Comparison of ENCODE assay signal across 23 mouse cellular contexts in genomic region chr3:108195287-108195686, GRCm38 (mm10). TPM values are rescaled to one million over a fixed set of nuclear protein-coding genes. Genes with fewer than 3 reads are reported as not detected.
A peak's percentile ranks its signal among the peaks of the same experiment; 100 is the strongest.
DNase-seq lines count a peak whose midpoint lies in the region; ATAC-seq and TF ChIP-seq lines count a peak whose summit lies in the region.
"Had no signal": no experiment of that assay in that cellular context is flagged by ENCODE, and none has a peak within 500 bp of the region (broad histone marks: within the 10 kb centered on the region; RNA-seq: fewer than 3 reads in every experiment).

No protein-coding gene starts in this region.

- no peak overlapping the region for H3K4me3 ChIP-seq in hindbrain, embryonic 13.5 days
- no peak overlapping the region for H3K4me3 ChIP-seq in hindbrain, embryonic 16.5 days (ENCODE audit: low read length)
- no peak overlapping the region for H3K4me3 ChIP-seq in left cerebral cortex, adult 2 months
- no peak overlapping the region for H3K4me3 ChIP-seq in CH12.LX (replicated peaks in 1 of 3; ENCODE audit: low read depth in 2 of 3, low read length in 2 of 3, poor library complexity in 1 of 3)
- H3K4me3 ChIP-seq: embryonic facial prominence, embryonic 15.5 days; heart, embryonic 10.5 days had no signal

- TF ChIP-seq RAD21 in CH12.LX (IDR thresholded peaks at IDR 0.05; ENCODE audit: low read depth, low read length): no peak

- H3K4me1 ChIP-seq in hindbrain, embryonic 13.5 days (replicated peaks): peaks cover 54% of the 10 kb centered on the region
- peaks cover 19% of the 10 kb centered on the region for H3K4me1 ChIP-seq in hindbrain, embryonic 16.5 days (ENCODE audit: control insufficient read depth, insufficient read depth, low read depth, low read length)
- H3K4me1 ChIP-seq in CH12.LX (ENCODE audit: control insufficient read depth in 1 of 2, insufficient read depth in 2 of 2): peaks cover 15 to 23% of the 10 kb centered on the region in 2 experiments

- no peak for TF ChIP-seq CTCF in left cerebral cortex, adult 2 months (IDR thresholded peaks at IDR 0.05)
- no peak for TF ChIP-seq CTCF in CH12.LX (conservative IDR thresholded peaks at IDR 0.05 in 1 of 2, IDR thresholded peaks at IDR 0.05 in 1 of 2; ENCODE audit: low read depth in 2 of 2, low read length in 2 of 2)

- dilution Hi-C loops in CH12.LX (cut with MboI; ENCODE audit: extremely low pct_ligation_motif_present, extremely low pct_unique_long_range_greater_than_20kb, low sequenced_read_pairs): no loop called here

- H3K9me3 ChIP-seq in hindbrain, embryonic 13.5 days: no peaks in the 10 kb centered on the region
- H3K9me3 ChIP-seq in hindbrain, embryonic 16.5 days (ENCODE audit: control insufficient read depth, low read length): no peaks in the 10 kb centered on the region
- no peaks in the 10 kb centered on the region for H3K9me3 ChIP-seq in CH12.LX (replicated peaks; ENCODE audit: low read length)
- H3K9me3 ChIP-seq: embryonic facial prominence, embryonic 15.5 days; heart, embryonic 10.5 days had no signal

- TF ChIP-seq POLR2A in CH12.LX (IDR thresholded peaks at IDR 0.05; ENCODE audit: low read depth, low read length): no peak

- no peaks in the 10 kb centered on the region; the same call in 1 of the 2 replicates for H3K79me2 ChIP-seq in CH12.LX (replicated peaks; ENCODE audit: control insufficient read depth, extremely low read depth, insufficient read depth, poor library complexity, severe bottlenecking)

- no peak for ATAC-seq in hindbrain, embryonic 13.5 days (ENCODE audit: low FRiP score)
- ATAC-seq in hindbrain, embryonic 16.5 days: no peak
- ATAC-seq: inflammation-experienced regulatory T-cells, adult 6 months had no signal

- 90% methylated on average over 4 of the region's 4 CpGs for WGBS in hindbrain, embryonic 13.5 days
- 89% methylated on average over 4 of the region's 4 CpGs for WGBS in hindbrain, embryonic 16.5 days

- in situ Hi-C loops in CH12.LX (cut with MboI; ENCODE audit: low pct_ligation_motif_present, low pct_unique_long_range_greater_than_20kb, low sequenced_read_pairs): no loop called here

- peak; percentile 54 for TF ChIP-seq EP300 in CH12.LX (IDR thresholded peaks at IDR 0.05; ENCODE audit: low read length)

- DNase-seq in left cerebral cortex, adult 2 months (ENCODE audit: extremely low spot score in 1 of 2, low spot score in 2 of 2): no peak
- no peak for DNase-seq in left cerebral cortex, postnatal 10 days (ENCODE audit: extremely low spot score in 1 of 2, low spot score in 2 of 2)
- peak; percentile 97 for DNase-seq in 416B (ENCODE audit: low read depth)
- DNase-seq in CH12.LX (ENCODE audit: extremely low read depth): no peak
- no peak for DNase-seq in gastrocnemius, adult 18-20 months (ENCODE audit: low spot score)
- DNase-seq in kidney, adult 18-20 months: no peak
- DNase-seq: adrenal gland, postnatal 10 days; cerebellum, postnatal 36 days; heart, postnatal 4 days; kidney, adult 2 months; lung, postnatal 4 days; thymus, postnatal 25 days had no signal

- H3K27me3 ChIP-seq in hindbrain, embryonic 13.5 days: no peaks in the 10 kb centered on the region
- no peaks in the 10 kb centered on the region for H3K27me3 ChIP-seq in hindbrain, embryonic 16.5 days (replicated peaks; ENCODE audit: control insufficient read depth, insufficient read depth, low read length)
- no peaks in the 10 kb centered on the region for H3K27me3 ChIP-seq in CH12.LX (replicated peaks)
- H3K27me3 ChIP-seq: embryonic facial prominence, embryonic 15.5 days had no signal

- H3K9ac ChIP-seq in hindbrain, embryonic 13.5 days: 0 out of 2 replicates have a peak overlapping the region, but pooled peaks have one; percentile 58
- no peak overlapping the region for H3K9ac ChIP-seq in hindbrain, embryonic 16.5 days (ENCODE audit: low read depth, low read length)
- H3K9ac ChIP-seq in CH12.LX (ENCODE audit: insufficient read depth, low read depth): no peak overlapping the region
- H3K9ac ChIP-seq: embryonic facial prominence, embryonic 15.5 days had no signal

- intact Hi-C loops in left cerebral cortex, adult 2 months (cut with DNase I): no loop called here
- intact Hi-C loops in left cerebral cortex, postnatal 10 days (cut with DNase I): no loop called here

- H3K36me3 ChIP-seq in hindbrain, embryonic 13.5 days: peaks cover 24% of the 10 kb centered on the region
- H3K36me3 ChIP-seq in hindbrain, embryonic 16.5 days (ENCODE audit: control insufficient read depth, insufficient read depth, low read length): 0 out of 2 replicates have a peak, but pooled peaks cover 6% of the 10 kb centered on the region
- peaks cover 0 to 48% of the 10 kb centered on the region in 2 experiments for H3K36me3 ChIP-seq in CH12.LX (replicated peaks in 1 of 2; ENCODE audit: control insufficient read depth in 1 of 2, insufficient read depth in 1 of 2, low read length in 1 of 2)
- H3K36me3 ChIP-seq: embryonic facial prominence, embryonic 15.5 days had no signal

- H3K4me2 ChIP-seq in hindbrain, embryonic 13.5 days: no peak overlapping the region
- no peak overlapping the region for H3K4me2 ChIP-seq in hindbrain, embryonic 16.5 days (ENCODE audit: low read length)
- H3K4me2 ChIP-seq in CH12.LX (ENCODE audit: insufficient read depth, low read depth, poor library complexity, severe bottlenecking): no peak overlapping the region
- H3K4me2 ChIP-seq: embryonic facial prominence, embryonic 15.5 days had no signal

- H3K27ac ChIP-seq in hindbrain, embryonic 13.5 days: peak overlapping the region; percentile 90
- no peak overlapping the region for H3K27ac ChIP-seq in hindbrain, embryonic 16.5 days (ENCODE audit: low read depth, low read length)
- H3K27ac ChIP-seq in left cerebral cortex, adult 2 months: peak overlapping the region; percentile 97
- H3K27ac ChIP-seq in CH12.LX (ENCODE audit: insufficient read depth, low read depth): no peak overlapping the region
- H3K27ac ChIP-seq: embryonic facial prominence, embryonic 15.5 days; heart, embryonic 10.5 days had no signal

TF ChIP-seq in CH12.LX, 34 proteins besides CTCF, POLR2A, EP300 and RAD21:
- TF ChIP-seq MXI1 (IDR thresholded peaks at IDR 0.05; ENCODE audit: low read depth, low read length): no peak
- peak; percentile 47; the same call in 1 of the 2 replicates for TF ChIP-seq JUN (IDR thresholded peaks at IDR 0.05; ENCODE audit: insufficient read depth, low read depth, low read length)
- TF ChIP-seq ZMIZ1 (IDR thresholded peaks at IDR 0.05; ENCODE audit: low read depth, low read length): no peak
- peak; percentile 69 for TF ChIP-seq JUND (conservative IDR thresholded peaks at IDR 0.05; ENCODE audit: low read depth, low read length)
- TF ChIP-seq RCOR1 (conservative IDR thresholded peaks at IDR 0.05; ENCODE audit: low read depth, low read length): no peak
- TF ChIP-seq MAFK (IDR thresholded peaks at IDR 0.05; ENCODE audit: insufficient replicate concordance, low read length): no peak
- peak; percentile 44; the same call in 1 of the 2 replicates for TF ChIP-seq BHLHE40 (IDR thresholded peaks at IDR 0.05; ENCODE audit: low read depth, low read length)

RNA-seq across cellular contexts. Expression of gene Cyb561d1, which starts 5.7 kb away (rescaled TPM):
- 3.5 and 4.3 TPM in 2 replicates for polyA plus RNA-seq in hindbrain, embryonic 13.5 days (2015; fragmentation: Nextera tagmentation; extraction: Ambion mirVana)
- 2.7 and 3.9 TPM in 2 replicates for polyA plus RNA-seq in hindbrain, embryonic 16.5 days (2015; fragmentation: Nextera tagmentation; extraction: Ambion mirVana)
- 10 to 100 TPM; 18.8 to 20.7 TPM for total RNA-seq in left cerebral cortex, adult 2 months (2021)
- total RNA-seq in left cerebral cortex, postnatal 10 days (2021): 10 to 100 TPM; 11.0 to 12.7 TPM
- total RNA-seq in CH12.LX (2012; rRNA removed) (2.4 and 2.6 TPM in 2 replicates), CH12.LX (2014; rRNA removed) (2.0 and 2.2 TPM in 2 replicates)
- polyA plus RNA-seq in CH12.LX (2012; ENCODE audit: insufficient read length, low read depth): 4.0 and 4.1 TPM in 2 replicates
- 1 to 10 TPM; 3.0 to 3.2 TPM for total RNA-seq in gastrocnemius, adult 18-20 months (2021)

RNA-seq across cellular contexts. Expression of gene Amigo1, which starts 9.2 kb away (rescaled TPM):
- polyA plus RNA-seq in hindbrain, embryonic 13.5 days (2015; fragmentation: Nextera tagmentation; extraction: Ambion mirVana): 12.0 and 13.8 TPM in 2 replicates
- polyA plus RNA-seq in hindbrain, embryonic 16.5 days (2015; fragmentation: Nextera tagmentation; extraction: Ambion mirVana): 9.8 and 13.3 TPM in 2 replicates
- total RNA-seq in left cerebral cortex, adult 2 months (2021): 10 to 100 TPM; 80.2 to 82.8 TPM
- 10 to 100 TPM; 36.4 to 38.5 TPM for total RNA-seq in left cerebral cortex, postnatal 10 days (2021)
- total RNA-seq in CH12.LX (2012; rRNA removed) (0.59 and 0.76 TPM in 2 replicates), CH12.LX (2014; rRNA removed) (0.07 and 0.21 TPM in 2 replicates)
- polyA plus RNA-seq in CH12.LX (2012; ENCODE audit: insufficient read length, low read depth): 0.12 TPM in 1 of 2 replicates, not detected in the other
- total RNA-seq in gastrocnemius, adult 18-20 months (2021): 10 to 100 TPM; 23.9 to 26.3 TPM

RNA-seq across cellular contexts. Expression of gene Atxn7l2, which starts 15.4 kb away (rescaled TPM):
- polyA plus RNA-seq in hindbrain, embryonic 13.5 days (2015; fragmentation: Nextera tagmentation; extraction: Ambion mirVana): 26.2 and 27.1 TPM in 2 replicates
- 19.6 and 21.4 TPM in 2 replicates for polyA plus RNA-seq in hindbrain, embryonic 16.5 days (2015; fragmentation: Nextera tagmentation; extraction: Ambion mirVana)
- total RNA-seq in left cerebral cortex, adult 2 months (2021): 10 to 100 TPM; 30.6 to 32.8 TPM
- total RNA-seq in left cerebral cortex, postnatal 10 days (2021): 10 to 100 TPM; 22.2 to 24.8 TPM
- total RNA-seq in CH12.LX (2012; rRNA removed) (4.2 and 4.5 TPM in 2 replicates), CH12.LX (2014; rRNA removed) (3.4 and 3.8 TPM in 2 replicates)
- 10.7 and 13.3 TPM in 2 replicates for polyA plus RNA-seq in CH12.LX (2012; ENCODE audit: insufficient read length, low read depth)
- total RNA-seq in gastrocnemius, adult 18-20 months (2021): 1 to 10 TPM; 5.9 to 6.2 TPM

RNA-seq across cellular contexts. Expression of gene Sypl2, which starts 31.2 kb away (rescaled TPM):
- polyA plus RNA-seq in hindbrain, embryonic 13.5 days (2015; fragmentation: Nextera tagmentation; extraction: Ambion mirVana): 0.34 and 0.43 TPM in 2 replicates
- 0.35 and 1.4 TPM in 2 replicates for polyA plus RNA-seq in hindbrain, embryonic 16.5 days (2015; fragmentation: Nextera tagmentation; extraction: Ambion mirVana)
- total RNA-seq in left cerebral cortex, adult 2 months (2021): 1 to 10 TPM; 1.7 to 2.0 TPM
- 1 to 10 TPM; 1.1 to 1.3 TPM for total RNA-seq in left cerebral cortex, postnatal 10 days (2021)
- total RNA-seq in CH12.LX (2012; rRNA removed) (not detected in 2 replicates), CH12.LX (2014; rRNA removed) (not detected in 2 replicates)
- polyA plus RNA-seq in CH12.LX (2012; ENCODE audit: insufficient read length, low read depth): not detected in 2 replicates
- 100 to 1,000 TPM; 213 to 250 TPM for total RNA-seq in gastrocnemius, adult 18-20 months (2021)
- total RNA-seq: megakaryocyte-erythroid progenitor cell, adult 5-6 weeks; neutrophil, adult 5-6 weeks had no signal
- polyA plus RNA-seq: inflammation-experienced regulatory T-cells, adult 6 months had no signal

RNA-seq across cellular contexts. Expression of gene Gpr61, which starts 40.6 kb away (rescaled TPM):
- polyA plus RNA-seq in hindbrain, embryonic 13.5 days (2015; fragmentation: Nextera tagmentation; extraction: Ambion mirVana): 3.0 and 3.5 TPM in 2 replicates
- polyA plus RNA-seq in hindbrain, embryonic 16.5 days (2015; fragmentation: Nextera tagmentation; extraction: Ambion mirVana): 8.4 and 10.6 TPM in 2 replicates
- 10 to 100 TPM; 17.0 to 19.0 TPM for total RNA-seq in left cerebral cortex, adult 2 months (2021)
- 10 to 100 TPM; 20.4 to 21.3 TPM for total RNA-seq in left cerebral cortex, postnatal 10 days (2021)
- total RNA-seq in CH12.LX (2012; rRNA removed): 0.04 TPM in 1 of 2 replicates, not detected in the other
- not detected in 2 replicates for total RNA-seq in CH12.LX (2014; rRNA removed)
- polyA plus RNA-seq in CH12.LX (2012; ENCODE audit: insufficient read length, low read depth): 0.27 and 0.33 TPM in 2 replicates
- not detected for total RNA-seq in gastrocnemius, adult 18-20 months (2021)
- total RNA-seq: gastrocnemius, adult 8-10 months; heart, postnatal 4 days; liver, adult 2 months; megakaryocyte-erythroid progenitor cell, adult 5-6 weeks had no signal
- polyA plus RNA-seq: gonadal fat pad, adult 2 months; inflammation-experienced regulatory T-cells, adult 6 months; kidney, adult 2 months; liver, adult 2 months; spleen, adult 2 months had no signal

Comparison
In these comparisons a context has a peak if more than half of its experiments do, and no peak if none do; other contexts are left out.
1. H3K27ac ChIP-seq: peak in hindbrain, embryonic 13.5 days (single experiment) and left cerebral cortex, adult 2 months (single experiment); none in hindbrain, embryonic 16.5 days (single experiment) and CH12.LX (single experiment).
2. RNA of gene Amigo1, which starts 9.2 kb away (total RNA-seq): 80.2 to 82.8 TPM in left cerebral cortex, adult 2 months, 36.4 to 38.5 TPM in left cerebral cortex, postnatal 10 days and 23.9 to 26.3 TPM in gastrocnemius, adult 18-20 months; 0.07 to 0.76 TPM in CH12.LX; every median in the first group is over 10 times any median in the second.